Mouse (Mus musculus): ENCODE measurements around the gene E130114P18Rik.

Gene E130114P18Rik

DNA sequence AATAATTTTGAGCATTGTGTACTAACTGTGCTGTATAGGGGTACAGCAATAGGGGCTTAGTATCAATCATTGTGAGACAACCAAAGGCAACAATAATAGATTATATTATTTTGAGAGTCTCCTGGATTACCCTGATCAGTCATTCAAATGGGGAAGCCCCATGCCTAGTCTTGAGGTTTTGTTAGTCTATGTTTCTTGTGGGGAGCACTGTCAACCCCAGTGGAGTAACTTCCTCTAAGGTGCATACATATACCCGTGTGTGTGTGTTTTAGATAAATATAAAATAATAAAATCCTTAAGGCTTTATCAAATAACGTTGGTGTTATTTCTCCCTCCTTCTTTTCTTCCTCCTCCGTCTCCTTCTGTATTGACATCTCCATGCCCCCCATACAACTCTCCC, 208.6 kb downstream of the E130114P18Rik start:
- no peak for DNase-seq (ENCODE audit: low spot score in 2 of 2)

DNA sequence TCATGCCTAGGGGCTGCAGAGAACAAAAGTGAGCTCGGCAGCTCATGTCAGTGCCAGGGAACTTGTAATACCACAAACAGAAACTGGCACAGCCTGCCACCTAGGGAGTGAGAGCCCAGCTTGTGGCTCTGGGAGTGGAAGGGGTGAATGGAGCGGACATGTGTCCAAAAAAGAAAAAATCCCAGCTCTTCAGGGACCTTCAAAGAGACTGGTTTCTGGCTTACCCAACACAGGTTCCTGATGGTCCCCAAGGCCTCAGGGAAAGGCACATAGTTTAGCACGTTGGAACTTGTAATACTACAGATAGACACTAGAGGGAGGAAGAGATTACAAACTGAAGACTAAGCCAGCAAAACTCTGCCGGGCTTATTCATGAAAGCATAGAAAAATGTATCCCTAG, 213.2 kb downstream of the E130114P18Rik start:
- DNase-seq (ENCODE audit: low spot score in 2 of 2) = no peak

DNA sequence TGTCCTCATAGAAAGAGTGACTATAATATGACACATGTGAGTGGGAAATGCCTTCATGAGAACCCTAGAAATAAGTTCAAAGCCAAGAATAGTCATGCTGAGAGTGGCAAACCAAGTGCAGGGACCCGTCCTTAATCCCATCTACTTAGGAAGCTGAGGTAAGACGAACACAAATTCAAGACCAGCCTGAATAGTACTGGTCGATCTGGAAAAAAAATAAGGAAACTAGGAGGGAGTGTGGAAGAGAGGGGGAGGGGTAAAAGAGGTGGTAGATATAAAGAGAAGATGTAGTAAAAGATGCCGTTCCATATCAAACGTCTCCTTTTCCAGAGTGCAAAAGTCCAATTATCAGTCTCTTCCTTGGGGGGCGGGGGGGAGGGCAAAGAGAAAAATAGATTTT, 213.7 kb downstream of the E130114P18Rik start:
- no peak for DNase-seq (ENCODE audit: low spot score in 2 of 2)

DNA sequence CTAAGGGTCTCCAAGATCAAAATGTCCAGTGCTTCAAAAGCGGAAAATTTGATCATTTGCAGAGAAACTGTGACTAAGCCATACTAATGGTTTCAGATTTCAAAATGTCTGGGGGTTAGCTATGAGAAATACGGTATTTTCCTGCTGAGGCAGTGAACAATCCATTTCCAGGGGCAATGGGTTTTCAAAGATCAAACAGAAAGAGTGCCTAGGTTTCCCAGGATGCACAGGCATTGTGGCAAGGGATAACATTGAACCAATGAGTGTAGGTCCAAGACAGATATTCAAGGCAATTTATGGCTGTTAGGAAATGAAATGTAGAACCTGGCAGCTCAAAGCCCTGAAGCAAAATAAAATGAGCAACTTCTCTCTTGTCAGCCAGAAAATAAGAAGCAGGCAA, 220.3 kb downstream of the E130114P18Rik start:
- no peak for DNase-seq (ENCODE audit: low spot score in 2 of 2)

DNA sequence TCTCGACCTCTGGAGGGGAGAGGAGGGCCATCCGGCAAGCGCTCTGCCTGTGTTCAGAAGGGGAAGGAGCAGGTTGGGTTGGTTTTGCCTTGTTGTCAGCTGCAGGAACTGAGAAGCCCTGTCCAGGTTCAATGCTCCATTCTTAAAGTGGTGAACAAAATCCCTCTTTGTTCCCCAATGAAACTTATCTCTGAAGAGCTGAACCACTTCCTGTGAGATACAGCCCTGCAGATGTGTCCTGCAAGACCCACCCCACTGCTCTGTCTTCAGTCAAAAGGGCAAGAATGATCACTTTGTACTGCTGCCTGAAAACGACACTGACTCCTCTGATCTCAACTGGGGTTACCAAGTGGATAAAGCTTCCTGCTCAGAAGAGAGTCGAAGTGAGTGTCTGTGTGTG, 233.9 kb downstream of the E130114P18Rik start:
- DNase-seq (ENCODE audit: low spot score in 2 of 2) = peak; percentile 19 to 24

DNA sequence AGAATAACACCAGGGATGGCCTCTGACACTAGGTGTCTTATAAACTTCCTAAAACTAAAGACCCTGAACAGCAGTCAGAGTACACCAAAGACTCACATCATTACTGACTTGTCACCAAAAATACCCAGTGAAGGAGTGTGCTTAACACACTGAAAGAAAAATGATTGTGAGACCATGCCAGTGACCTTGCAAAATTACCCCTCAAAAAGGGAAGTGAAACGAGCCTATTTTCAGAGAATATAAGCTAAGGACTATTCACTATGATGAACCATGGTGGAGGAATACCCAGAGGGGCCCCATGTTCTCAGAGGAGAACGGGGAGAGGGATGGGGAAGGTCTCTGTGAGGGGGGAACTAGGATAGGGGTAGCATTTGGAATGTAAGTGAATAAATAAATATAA, 245.8 kb downstream of the E130114P18Rik start:
- no peak for DNase-seq (ENCODE audit: low spot score in 2 of 2)

DNA sequence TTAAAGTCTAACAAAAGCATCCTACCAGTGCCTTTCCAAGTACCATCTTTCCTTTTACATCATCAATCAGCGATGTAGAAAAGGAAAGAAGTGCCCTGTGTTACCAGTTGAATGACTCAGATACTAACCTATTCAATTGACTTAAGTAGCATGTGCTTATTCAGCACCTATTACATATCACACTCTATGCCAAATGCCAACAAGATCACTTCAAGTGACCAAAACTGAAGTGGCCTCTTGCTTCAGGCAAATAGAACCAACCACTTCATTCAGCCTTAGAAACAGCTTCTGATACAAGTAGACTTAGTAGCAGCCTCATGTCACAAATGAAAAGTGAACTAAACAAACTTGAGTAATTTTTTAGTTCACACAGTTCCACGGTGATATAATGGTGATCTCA, 249.4 kb downstream of the E130114P18Rik start:
- no peak for DNase-seq (ENCODE audit: low spot score in 2 of 2)
